Mouse (Mus musculus) midbrain, postnatal 0 days (tissue): ENCODE data around the gene Son. TPM values are rescaled to one million over a fixed set of nuclear protein-coding genes. Genes with fewer than 3 reads are reported as not detected.

Experiments used
- ATAC-seq: fragments of 200-750 bp; cut with Nextera tagmentation; 2 replicates; pipeline ENCODE4 v1.8.0; 2017; ENCODE audit warnings: moderate number of reproducible peaks, mild to moderate bottlenecking, moderate TSS enrichment, moderate library complexity; ENCODE audit not compliant: low FRiP score
- DNase-seq: peaks from one replicate; pipeline ENCODE4 v3.0.0-alpha.2; 2015; ENCODE audit warnings: low spot score
- H3K27ac ChIP-seq: fragments of 300-500 bp; sonication (generic); 2 replicates; pipeline ENCODE4 v1.5.1; 2014; ENCODE audit warnings: low read depth, mild to moderate bottlenecking, low read length, mixed read lengths
- H3K27me3 ChIP-seq: fragments of 300-500 bp; sonication (generic); 2 replicates; pipeline ENCODE4 v1.6.1; 2014; ENCODE audit warnings: low read length, control low read depth, mixed read lengths; ENCODE audit not compliant: insufficient read depth
- H3K36me3 ChIP-seq: fragments of 300-500 bp; sonication (generic); 2 replicates; pipeline ENCODE4 v1.6.1; 2014; ENCODE audit warnings: low read length, control low read depth, mixed read lengths; ENCODE audit not compliant: insufficient read depth
- H3K4me1 ChIP-seq: fragments of 300-500 bp; sonication (generic); 2 replicates; pipeline ENCODE4 v1.6.1; 2014; ENCODE audit warnings: mild to moderate bottlenecking, control low read depth, antibody characterized with exemption, low read length, mixed read lengths; ENCODE audit not compliant: insufficient read depth
- H3K4me2 ChIP-seq: fragments of 300-500 bp; sonication (generic); 2 replicates; pipeline ENCODE4 v1.6.1; 2014; ENCODE audit warnings: low read depth, mild to moderate bottlenecking, low read length, mixed read lengths; ENCODE audit not compliant: poor library complexity, severe bottlenecking
- H3K4me3 ChIP-seq: fragments of 300-500 bp; sonication (generic); 2 replicates; pipeline ENCODE4 v1.5.1; 2014; ENCODE audit warnings: low read depth, mild to moderate bottlenecking, low read length, moderate library complexity
- H3K9ac ChIP-seq: fragments of 300-500 bp; sonication (generic); replicated peaks from 2 replicates; pipeline ENCODE4 v1.6.1; 2014; ENCODE audit warnings: mild to moderate bottlenecking, low read length, moderate library complexity, mixed read lengths; ENCODE audit not compliant: poor library complexity, severe bottlenecking
- H3K9me3 ChIP-seq: fragments of 300-500 bp; sonication (generic); 2 replicates; pipeline ENCODE4 v1.6.1; 2016; ENCODE audit warnings: low read length, control low read depth
- CTCF ChIP-seq: IDR thresholded peaks from 2 replicates; pipeline ENCODE4 v1.5.1; 2016; ENCODE audit warnings: antibody characterized with exemption, mild to moderate bottlenecking
- WGBS: fragments of 180-500 bp; shearing (Covaris S2); extraction: QIAGEN DNeasy Blood & Tissue Kit; methylation state at CpG from one replicate; pipeline ENCODE4 v1.1.7; 2014; 5-methylcytosine and 5-hydroxymethylcytosine counted together
- polyA plus RNA-seq: library from polyadenylated mRNA; unstranded; fragments of >200 nt; fragmentation: Nextera tagmentation; extraction: Ambion mirVana; gene quantifications from 2 replicates; pipeline ENCODE4 v1.2.1, GENCODE M21; 2015
- total RNA-seq: library from RNA; depleted of rRNA; stranded (reverse); fragments of >200 nt; gene quantifications from 2 replicates; pipeline ENCODE4 v1.2.3, GENCODE M21; 2014

The Son gene
- total and polyA plus RNA-seq, 2 experiments from 2014 or later = 98.4 to 257 TPM

- no peak overlapping the region for H3K9ac ChIP-seq
- no peak overlapping the region for H3K27ac ChIP-seq
- no peak overlapping the region for H3K4me3 ChIP-seq
- H3K4me2 ChIP-seq = no peak overlapping the region
- no peaks in the 10 kb centered on the region for H3K36me3 ChIP-seq
- no peaks in the 10 kb centered on the region for H3K4me1 ChIP-seq
- H3K27me3 ChIP-seq = no peaks in the 10 kb centered on the region
- H3K9me3 ChIP-seq = no peaks in the 10 kb centered on the region
- no peak for TF ChIP-seq CTCF
- WGBS = 94% methylated on average over 8 of the region's 8 CpGs
- no peak for ATAC-seq
- DNase-seq = no peak
Observed at GRCm38 (mm10) chr16:91606958-91607357, 40.3 kb upstream of the Son start.

DNA sequence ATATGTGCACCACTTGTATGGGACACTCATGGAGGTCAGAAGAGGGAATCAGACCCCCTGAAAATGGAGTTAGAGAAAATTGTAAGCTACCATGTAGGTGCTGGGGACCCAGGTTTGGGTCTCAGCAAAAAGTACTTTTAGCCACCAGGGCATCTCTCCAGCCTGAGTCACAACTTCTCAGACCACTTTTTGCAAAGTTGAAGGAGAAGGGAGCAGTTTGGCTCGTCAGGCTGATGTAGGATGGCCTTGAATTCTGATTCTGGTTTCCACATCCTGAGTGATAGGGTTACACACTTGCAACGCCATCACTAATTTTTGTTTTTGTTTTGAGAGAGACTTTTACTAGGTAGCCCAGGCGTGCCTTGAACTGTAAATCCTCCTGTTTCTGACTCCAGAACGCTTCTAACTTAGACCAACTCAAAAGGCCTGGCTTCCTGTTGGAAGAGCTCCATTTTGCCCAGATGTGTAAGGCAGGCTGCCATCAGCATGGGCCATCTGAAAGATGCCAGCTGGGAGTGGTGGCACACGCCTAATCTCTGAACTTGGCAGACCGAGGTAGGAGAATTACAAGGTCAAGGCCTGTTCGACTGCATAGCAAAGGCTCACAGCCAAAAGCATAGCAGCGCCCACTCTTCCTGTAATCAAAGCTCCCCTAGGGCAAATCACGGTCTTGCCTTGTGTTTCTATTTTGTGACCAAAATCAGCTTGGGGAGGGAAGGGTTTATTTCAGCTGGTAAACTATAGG is 37.6 kb upstream of the Son start:
- Histone ChIP-seq H3K9me3 (no peaks in the 10 kb centered on the region), H3K4me1 (no peaks in the 10 kb centered on the region), H3K9ac (no peak overlapping the region), H3K4me3 (no peak overlapping the region), H3K27ac (no peak overlapping the region), H3K4me2 (no peak overlapping the region), H3K36me3 (no peaks in the 10 kb centered on the region), H3K27me3 (no peaks in the 10 kb centered on the region)
- 74% methylated on average over 9 of the region's 9 CpGs for WGBS
- DNase-seq (peak; percentile 15), ATAC-seq (no peak)
- TF ChIP-seq CTCF = no peak

DNA sequence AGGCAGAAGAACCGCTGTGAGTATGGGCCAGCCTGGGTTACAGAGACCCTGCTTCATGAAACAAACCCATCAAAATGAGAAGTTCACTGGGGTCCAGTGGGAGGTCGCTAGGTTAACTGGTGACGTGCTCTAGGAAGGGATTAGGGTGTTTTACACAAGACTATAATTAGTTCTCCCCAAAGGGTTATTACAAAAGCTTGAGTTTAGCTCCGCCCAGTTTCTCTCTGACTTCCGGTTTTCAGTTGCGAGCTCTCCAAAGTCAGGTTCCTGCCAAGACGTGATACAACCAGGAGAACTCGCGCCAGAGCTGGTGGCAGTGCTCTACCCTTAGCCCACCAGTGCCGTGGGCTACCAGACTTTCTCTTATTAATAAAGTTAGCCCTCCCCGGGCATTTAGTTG is 36.1 kb upstream of the Son start:
- H3K4me1 ChIP-seq = no peaks in the 10 kb centered on the region
- no peak for DNase-seq
- H3K9ac ChIP-seq = no peak overlapping the region
- H3K9me3 ChIP-seq = no peaks in the 10 kb centered on the region
- no peak for TF ChIP-seq CTCF
- ATAC-seq = no peak
- no peak overlapping the region for H3K27ac ChIP-seq
- H3K36me3 ChIP-seq = no peaks in the 10 kb centered on the region
- no peak overlapping the region for H3K4me2 ChIP-seq
- WGBS = 73% methylated on average over 11 of the region's 11 CpGs
- H3K4me3 ChIP-seq = no peak overlapping the region
- H3K27me3 ChIP-seq = no peaks in the 10 kb centered on the region

- Histone ChIP-seq H3K27me3 (no peaks in the 10 kb centered on the region), H3K27ac (no peak overlapping the region), H3K9me3 (no peaks in the 10 kb centered on the region), H3K4me3 (no peak overlapping the region), H3K9ac (no peak overlapping the region), H3K4me1 (no peaks in the 10 kb centered on the region), H3K4me2 (no peak overlapping the region), H3K36me3 (no peaks in the 10 kb centered on the region)
- WGBS = 79% methylated on average over 5 of the region's 5 CpGs
- no peak for TF ChIP-seq CTCF
- ATAC-seq (no peak), DNase-seq (no peak)
Observed at GRCm38 (mm10) chr16:91612525-91612924, 34.8 kb upstream of the Son start.

GRCm38 (mm10) chr16:91614552-91614951 is 32.8 kb upstream of the Son start:
- no peak for ATAC-seq
- no peak for DNase-seq
- Histone ChIP-seq H3K27ac (no peak overlapping the region), H3K4me3 (no peak overlapping the region), H3K36me3 (no peaks in the 10 kb centered on the region), H3K4me1 (no peaks in the 10 kb centered on the region), H3K9me3 (no peaks in the 10 kb centered on the region), H3K27me3 (no peaks in the 10 kb centered on the region), H3K9ac (no peak overlapping the region), H3K4me2 (no peak overlapping the region)
- 79% methylated on average over 6 of the region's 6 CpGs for WGBS
- no peak for TF ChIP-seq CTCF

DNA sequence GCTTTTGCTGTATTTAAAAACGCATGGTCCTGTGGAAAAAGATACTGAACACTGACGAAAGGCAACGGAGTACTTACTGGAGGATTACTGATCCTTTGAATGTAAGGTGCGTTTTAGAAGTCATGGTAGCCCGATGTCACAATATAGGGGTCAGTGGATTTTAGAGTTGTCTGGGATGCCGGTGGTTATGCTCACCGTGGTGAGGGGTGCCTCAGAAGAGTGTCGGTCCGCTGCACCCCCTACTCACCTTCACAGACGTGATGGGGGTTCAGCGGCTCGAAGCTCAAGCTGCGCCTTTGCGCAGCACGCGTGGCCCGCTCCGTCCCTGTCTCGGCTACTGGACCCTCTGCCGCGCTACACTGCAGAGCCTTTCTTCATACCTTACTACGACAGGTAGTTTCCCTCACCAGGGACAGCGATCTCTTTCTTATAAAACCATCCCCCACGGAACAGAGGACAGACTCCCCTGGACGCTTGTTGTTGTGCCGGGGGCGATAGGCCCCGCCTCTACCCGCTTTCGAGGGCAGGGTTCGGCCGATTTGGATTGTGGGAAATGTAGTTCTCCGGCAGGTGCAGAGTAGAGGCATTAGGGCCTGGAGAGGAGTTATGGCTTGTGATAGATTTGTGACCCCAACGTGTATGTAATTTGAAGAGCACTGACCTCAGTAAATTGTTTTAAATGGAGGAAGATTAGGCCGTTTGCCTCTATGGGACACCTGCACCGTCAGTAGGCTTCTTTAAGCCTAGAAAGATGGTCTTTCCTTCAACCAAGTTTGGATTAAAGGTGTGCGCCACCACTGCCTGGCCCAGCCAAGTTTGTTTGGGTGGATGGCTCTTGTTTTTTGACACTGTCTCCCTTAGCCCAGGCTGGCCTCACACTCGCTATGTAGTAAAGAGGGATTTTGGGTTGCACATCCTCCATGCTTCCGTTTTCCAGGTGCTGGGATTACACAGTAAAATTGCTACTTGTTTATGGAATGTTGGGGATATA is 28.5 kb upstream of the Son start, which contains the start of gene Dnajc28:
Gene Dnajc28, minus strand, starts transcription at position 516 of the 991 bp plus-strand sequence.
- 10% methylated on average over 37 of the region's 39 CpGs for WGBS
- no peaks in the 10 kb centered on the region for H3K27me3 ChIP-seq
- peaks cover 34% of the 10 kb centered on the region; the same call in 1 of the 2 replicates for H3K36me3 ChIP-seq
- H3K27ac ChIP-seq = peak within 1 kb of the TSS; percentile 38; the same call in 1 of the 2 replicates
- ATAC-seq = peak; percentile 91
- peak within 1 kb of the TSS; percentile 62 for H3K4me3 ChIP-seq
- no peaks in the 10 kb centered on the region for H3K9me3 ChIP-seq
- DNase-seq = peak; percentile 82
- no peak for TF ChIP-seq CTCF
- H3K4me2 ChIP-seq = peak within 1 kb of the TSS; percentile 83
- H3K4me1 ChIP-seq = no peaks in the 10 kb centered on the region
- H3K9ac ChIP-seq = peak within 1 kb of the TSS; percentile 80
